ENCODE assay signal across 31 mouse cellular contexts in the genomic region with DNA sequence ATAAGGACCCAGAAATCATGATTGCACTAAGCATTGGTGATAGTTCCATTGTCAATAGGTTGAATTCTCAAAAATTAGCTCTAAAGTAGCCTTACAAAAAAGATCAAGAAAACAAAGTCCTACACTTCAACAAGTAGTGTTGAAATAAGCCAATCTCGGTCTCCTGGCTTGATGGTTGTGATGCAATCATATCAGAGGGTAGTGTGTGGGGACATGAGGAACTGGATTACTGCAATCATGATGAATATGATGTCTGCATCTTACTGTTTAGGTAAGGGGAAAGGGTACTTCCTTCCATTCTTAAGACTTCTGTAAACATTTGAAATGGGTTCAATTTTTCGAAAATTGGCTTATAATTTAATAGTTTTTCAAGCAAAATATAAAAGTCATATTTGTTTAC.
"Had no signal": no experiment of that assay in that cellular context is flagged by ENCODE, and none has a peak within 500 bp of the region (broad histone marks: within the 10 kb centered on the region; RNA-seq: fewer than 3 reads in every experiment).

No protein-coding gene starts in this region.

- H3K9me3 ChIP-seq: limb, embryonic 10.5 days; limb, embryonic 12.5 days; limb, embryonic 15.5 days; liver, embryonic 13.5 days; liver, embryonic 15.5 days; lung, embryonic 15.5 days; megakaryocyte, embryonic 14.5 days; midbrain, embryonic 10.5 days; midbrain, embryonic 12.5 days; midbrain, embryonic 13.5 days; midbrain, embryonic 15.5 days had no signal

- H3K4me3 ChIP-seq: left cerebral cortex, adult 2 months; limb, embryonic 10.5 days; limb, embryonic 12.5 days; limb, embryonic 13.5 days; limb, embryonic 15.5 days; liver, embryonic 13.5 days; liver, embryonic 15.5 days; lung, embryonic 15.5 days; megakaryocyte, embryonic 14.5 days; midbrain, embryonic 10.5 days; midbrain, embryonic 12.5 days; midbrain, embryonic 13.5 days; midbrain, embryonic 15.5 days; myocyte had no signal

- H3K9ac ChIP-seq: limb, embryonic 12.5 days; limb, embryonic 13.5 days; limb, embryonic 15.5 days; liver, embryonic 13.5 days; liver, embryonic 14.5 days; liver, embryonic 15.5 days; liver, postnatal 0 days; lung, embryonic 14.5 days; lung, embryonic 15.5 days; midbrain, embryonic 12.5 days; midbrain, embryonic 13.5 days; midbrain, embryonic 15.5 days had no signal

- H3K27me3 ChIP-seq: limb, embryonic 12.5 days; limb, embryonic 13.5 days; limb, embryonic 15.5 days; liver, embryonic 13.5 days; liver, embryonic 15.5 days; lung, embryonic 15.5 days; megakaryocyte, embryonic 14.5 days; midbrain, embryonic 12.5 days; midbrain, embryonic 13.5 days; midbrain, embryonic 15.5 days had no signal

- H3K4me2 ChIP-seq: limb, embryonic 12.5 days; limb, embryonic 13.5 days; limb, embryonic 15.5 days; liver, embryonic 11.5 days; liver, embryonic 13.5 days; liver, embryonic 15.5 days; lung, embryonic 14.5 days; lung, embryonic 15.5 days; midbrain, embryonic 11.5 days; midbrain, embryonic 12.5 days; midbrain, embryonic 13.5 days; midbrain, embryonic 15.5 days had no signal

- H3K4me1 ChIP-seq: limb, embryonic 10.5 days; limb, embryonic 12.5 days; limb, embryonic 13.5 days; limb, embryonic 15.5 days; liver, embryonic 13.5 days; liver, embryonic 15.5 days; lung, embryonic 15.5 days; megakaryocyte, embryonic 14.5 days; midbrain, embryonic 10.5 days; midbrain, embryonic 12.5 days; midbrain, embryonic 13.5 days; midbrain, embryonic 15.5 days had no signal

- DNase-seq: left cerebral cortex, postnatal 4 days; liver; liver, embryonic 13.5 days; liver, postnatal 0 days; lung, adult 18-20 months; lung, adult 2 months; lung, embryonic 14.5 days; lung, postnatal 10 days; lung, postnatal 14 days; lung, postnatal 36 days; lung, postnatal 4 days; midbrain, embryonic 14.5 days had no signal

- ATAC-seq: liver, postnatal 0 days; lung, postnatal 0 days; midbrain, embryonic 13.5 days; midbrain, embryonic 15.5 days; midbrain, embryonic 16.5 days had no signal

- H3K27ac ChIP-seq: left cerebral cortex, adult 2 months; limb, embryonic 10.5 days; limb, embryonic 12.5 days; limb, embryonic 13.5 days; limb, embryonic 15.5 days; liver, embryonic 13.5 days; liver, embryonic 14.5 days; liver, embryonic 15.5 days; lung, embryonic 15.5 days; macrophage; midbrain, embryonic 10.5 days; midbrain, embryonic 12.5 days; midbrain, embryonic 13.5 days; midbrain, embryonic 15.5 days had no signal

- H3K36me3 ChIP-seq: limb, embryonic 10.5 days; limb, embryonic 12.5 days; limb, embryonic 13.5 days; limb, embryonic 15.5 days; liver, embryonic 13.5 days; liver, embryonic 15.5 days; lung, embryonic 15.5 days; midbrain, embryonic 10.5 days; midbrain, embryonic 12.5 days; midbrain, embryonic 13.5 days; midbrain, embryonic 15.5 days had no signal
